Mouse (Mus musculus) urinary bladder, adult 18-20 months (tissue): ENCODE measurements at regions not wholly inside any gene's neighbourhood (a gene's known extent, or its start where the extent isn't known, plus 50 kb on each side); places are given as distances from the start of the nearest gene placed in this dataset.

ENCODE experiments used
- DNase-seq, 2 experiments: peaks; one replicate each; pipeline ENCODE4 v3.0.0; 2022; ENCODE audit warnings: low spot score in 2 of 2, mixed read lengths in 2 of 2

GRCm38 (mm10) chr12:21899109-21899508 lies 481.7 kb upstream of the Ywhaq start:
- peak; percentile 1 to 26 for DNase-seq
